Mouse (Mus musculus) cerebellum, adult 2 months (tissue): ENCODE measurements around the gene Alyref2. TPM values are rescaled to one million over a fixed set of nuclear protein-coding genes. Genes with fewer than 3 reads are reported as not detected.

Experiments
- DNase-seq, 2 experiments: peaks; one replicate each; pipeline ENCODE4 v3.0.0; 2021
- H3K27ac ChIP-seq: fragments of 200-500 bp; 2 replicates; pipeline ENCODE4 v1.5.1; 2012; ENCODE audit warnings: low read length, control low read depth, inconsistent platforms; ENCODE audit not compliant: insufficient read depth
- H3K27me3 ChIP-seq: fragments of 200-500 bp; 2 replicates; pipeline ENCODE4 v1.6.1; 2012; ENCODE audit warnings: inconsistent platforms, mild to moderate bottlenecking, low read length, moderate library complexity; ENCODE audit not compliant: control insufficient read depth, insufficient read depth
- H3K4me1 ChIP-seq: fragments of 200-500 bp; 2 replicates; pipeline ENCODE4 v1.6.1; 2011; ENCODE audit warnings: low read length; ENCODE audit not compliant: control insufficient read depth, insufficient read depth
- H3K4me3 ChIP-seq: fragments of 200-500 bp; replicated peaks from 2 replicates; pipeline ENCODE3; 2011; ENCODE audit warnings: mild to moderate bottlenecking, low read depth, low read length, control low read depth; ENCODE audit not compliant: insufficient read depth
- CTCF ChIP-seq: fragments of 200-500 bp; IDR thresholded peaks from 2 replicates; pipeline ENCODE4 v1.5.1; 2011; ENCODE audit warnings: low read depth, mild to moderate bottlenecking, control low read depth, low read length, moderate library complexity, borderline replicate concordance; ENCODE audit not compliant: insufficient read depth
- POLR2A ChIP-seq: fragments of 200-500 bp; IDR thresholded peaks from 2 replicates; pipeline ENCODE4 v1.6.1; 2011; ENCODE audit warnings: low read length, control low read depth, borderline replicate concordance; ENCODE audit not compliant: insufficient read depth
- WGBS: fragments of 180-500 bp; shearing (Covaris S2); methylation state at CpG from one replicate; pipeline ENCODE4 v1.1.7; 2018; 5-methylcytosine and 5-hydroxymethylcytosine counted together
- polyA plus RNA-seq: library from polyadenylated mRNA; depleted of rRNA; stranded (reverse); fragments of >200 nt; gene quantifications from 2 replicates; pipeline ENCODE4 v1.2.3, GENCODE M21; 2012; rRNA removed

The Alyref2 gene
- polyA plus RNA-seq, 1 experiment: 7.5 TPM

DNA sequence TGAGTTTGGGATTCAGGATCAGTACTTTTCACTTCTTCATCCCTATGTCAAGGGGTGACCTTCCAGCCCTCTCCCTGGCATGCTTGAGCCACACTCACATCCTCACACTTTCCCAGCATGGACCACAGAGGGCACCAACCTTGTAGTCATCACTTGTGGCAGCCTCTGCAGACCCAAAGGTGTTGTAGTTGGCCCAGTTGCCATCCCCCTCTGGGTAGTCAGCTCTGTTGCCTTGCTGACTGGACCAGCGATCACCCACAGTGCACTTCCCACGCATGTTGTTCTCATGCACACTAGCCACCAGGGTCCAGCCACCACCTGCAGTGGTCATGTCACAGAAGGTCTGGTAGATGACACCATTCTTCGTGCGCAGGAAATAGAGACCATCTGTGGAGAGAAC, 28.1 kb downstream of the Alyref2 start:
- 87% methylated on average over 4 of the region's 4 CpGs for whole genome bisulfite sequencing
- H3K27me3 ChIP-seq: no peaks in the 10 kb centered on the region
- no peak for TF ChIP-seq POLR2A
- no peak for TF ChIP-seq CTCF

DNA sequence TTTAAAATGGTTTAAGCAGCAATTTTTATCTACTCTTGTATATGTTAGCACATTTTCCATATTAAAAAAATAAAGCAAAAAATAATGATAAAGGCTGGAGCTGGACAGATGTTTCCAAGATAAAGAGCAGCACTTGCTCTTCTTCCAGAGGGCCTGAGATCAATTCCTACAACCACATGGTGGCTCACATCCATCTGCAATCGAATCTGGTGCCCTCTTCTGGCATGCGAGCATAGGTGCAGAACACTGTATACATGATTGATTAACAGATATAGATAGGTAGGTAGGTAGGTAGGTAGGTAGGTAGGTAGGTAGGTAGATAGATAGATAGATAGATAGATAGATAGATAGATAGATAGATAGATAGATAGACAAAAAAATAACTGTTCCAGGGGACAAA, 29.6 kb downstream of the Alyref2 start:
- H3K4me3 ChIP-seq: no peak overlapping the region
- no peak overlapping the region for H3K27ac ChIP-seq
- no peaks in the 10 kb centered on the region for H3K27me3 ChIP-seq
- DNase-seq: no peak
- TF ChIP-seq CTCF (no peak), POLR2A (no peak)
- 68% methylated on average over 2 of the region's 2 CpGs for WGBS
- no peaks in the 10 kb centered on the region for H3K4me1 ChIP-seq

More for the DNA sequence above, 28.1 kb downstream of the Alyref2 start:
- H3K4me3 ChIP-seq: no peak overlapping the region
- no peak for DNase-seq
- no peaks in the 10 kb centered on the region for H3K4me1 ChIP-seq
- no peak overlapping the region for H3K27ac ChIP-seq

DNA sequence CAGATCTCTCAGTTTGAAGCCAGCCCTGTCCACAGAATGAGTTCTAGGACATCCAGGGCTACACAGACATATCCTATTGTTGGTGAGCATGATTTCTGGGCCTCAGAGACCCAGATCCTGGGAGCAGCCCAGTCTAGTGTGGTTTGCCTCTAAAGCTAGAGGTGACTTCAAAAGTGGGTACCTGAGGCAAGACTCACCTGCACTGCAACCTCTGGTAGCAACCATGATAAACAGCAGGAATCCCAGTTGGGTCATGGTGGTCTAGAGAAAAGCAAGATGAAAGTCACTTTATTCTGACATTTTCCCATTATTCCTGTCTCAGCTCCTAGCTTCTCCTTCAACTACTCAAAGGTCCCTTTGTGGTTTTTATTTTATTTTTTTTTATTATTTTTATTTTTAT, 31.3 kb downstream of the Alyref2 start:
- DNase-seq: no peak
- Histone ChIP-seq H3K27me3 (no peaks in the 10 kb centered on the region), H3K4me3 (no peak overlapping the region), H3K27ac (no peak overlapping the region), H3K4me1 (no peaks in the 10 kb centered on the region)
- TF ChIP-seq POLR2A (no peak), CTCF (no peak)

DNA sequence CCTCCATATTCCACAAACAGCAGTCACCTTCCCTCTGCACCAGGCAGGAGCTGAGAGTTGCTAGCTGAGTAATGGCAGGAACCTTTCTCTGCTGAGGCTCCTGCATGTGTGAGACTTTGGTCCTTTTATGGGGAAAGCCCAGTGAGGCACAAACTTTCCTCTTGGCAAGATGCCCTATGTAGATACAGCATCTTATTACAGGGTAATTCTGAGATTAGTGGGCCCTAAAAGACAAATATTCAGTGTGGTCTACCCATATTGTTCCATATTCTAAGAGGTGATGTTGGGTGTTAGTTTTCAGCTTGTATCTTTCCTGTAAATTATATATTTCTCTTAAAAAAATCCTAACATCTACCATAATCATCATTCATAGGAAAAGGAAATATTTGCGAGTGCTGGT, 31.9 kb downstream of the Alyref2 start, which contains the start of gene Itln1:
Gene Itln1, minus strand, starts transcription at position 101 of the 400 bp plus-strand sequence.
- H3K4me1 ChIP-seq: no peaks in the 10 kb centered on the region
- H3K27me3 ChIP-seq: no peaks in the 10 kb centered on the region
- no peak within 1 kb of the TSS for H3K4me3 ChIP-seq
- 97% methylated on average over 1 of the region's 1 CpGs for WGBS
- DNase-seq: no peak
- no peak within 1 kb of the TSS for H3K27ac ChIP-seq
- no peak for TF ChIP-seq POLR2A
- TF ChIP-seq CTCF: no peak

DNA sequence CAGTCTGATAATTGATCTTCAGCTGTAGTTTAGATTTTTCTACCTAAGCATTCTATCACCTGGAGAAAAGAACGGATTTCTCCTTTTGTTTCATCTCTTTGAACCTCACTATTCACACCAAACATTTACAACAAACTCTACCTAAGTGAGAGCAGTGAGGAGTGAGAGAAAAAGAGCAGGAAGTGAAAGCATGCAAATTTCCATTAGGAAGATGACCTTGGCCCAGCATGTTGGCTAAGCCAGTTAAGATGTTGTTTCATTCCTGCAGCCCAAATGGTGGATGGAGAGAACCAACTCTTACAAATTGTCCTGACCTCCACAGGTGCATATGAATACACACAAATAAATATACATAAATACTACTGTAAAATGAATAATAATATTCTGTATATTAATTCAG, 37.4 kb downstream of the Alyref2 start:
- no peak for DNase-seq
- Histone ChIP-seq H3K27me3 (no peaks in the 10 kb centered on the region), H3K4me3 (no peak overlapping the region), H3K27ac (no peak overlapping the region), H3K4me1 (no peaks in the 10 kb centered on the region)
- TF ChIP-seq POLR2A: no peak
- no peak for TF ChIP-seq CTCF
- 82% methylated on average over 1 of the region's 1 CpGs for WGBS

DNA sequence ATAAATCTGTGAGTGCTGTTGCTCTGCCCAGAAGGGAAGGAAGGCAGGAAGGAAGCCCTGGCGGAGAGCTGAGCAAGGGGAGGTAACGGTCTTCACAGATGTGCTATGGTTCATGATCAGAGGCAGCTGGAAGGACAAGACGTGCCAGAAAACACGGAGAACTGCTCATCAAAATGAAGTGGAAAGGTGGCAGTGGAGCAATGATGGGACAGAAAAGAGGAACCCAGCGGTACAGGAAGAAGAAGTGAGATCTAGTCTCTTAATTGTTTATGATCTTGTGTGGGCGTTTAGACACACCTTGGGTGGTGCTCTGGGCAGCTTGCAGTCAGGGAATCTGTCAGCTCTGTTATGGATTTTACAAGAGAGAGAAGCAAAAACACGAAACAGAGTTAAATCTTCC, 48.0 kb downstream of the Alyref2 start:
- WGBS: 77% methylated on average over 7 of the region's 7 CpGs
- H3K27ac ChIP-seq: no peak overlapping the region
- no peak for DNase-seq
- H3K4me1 ChIP-seq: no peaks in the 10 kb centered on the region
- H3K4me3 ChIP-seq: no peak overlapping the region
- no peak for TF ChIP-seq POLR2A
- H3K27me3 ChIP-seq: no peaks in the 10 kb centered on the region

DNA sequence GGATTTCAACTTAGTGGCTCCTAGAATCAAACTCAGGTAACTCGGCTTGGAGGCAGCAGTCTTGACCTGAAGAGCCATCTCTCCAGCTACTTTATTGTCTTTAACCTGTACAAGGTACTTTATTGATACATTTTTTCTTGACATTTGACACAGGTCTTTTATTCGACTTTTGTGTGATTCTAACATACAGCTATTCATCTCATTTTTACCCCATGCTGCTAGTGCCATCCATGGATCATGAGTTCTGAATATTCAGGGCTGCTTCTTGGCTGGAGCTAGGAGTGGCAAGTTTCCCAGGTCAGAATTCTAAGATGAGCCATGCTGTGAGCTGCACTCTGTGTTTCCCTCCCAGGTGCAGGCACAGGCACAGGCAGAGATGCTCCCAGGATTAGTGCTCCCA, 49.0 kb downstream of the Alyref2 start:
- H3K4me3 ChIP-seq: no peak overlapping the region
- DNase-seq: no peak
- H3K27ac ChIP-seq: no peak overlapping the region
- WGBS: 42% methylated on average over 2 of the region's 2 CpGs
- no peaks in the 10 kb centered on the region for H3K4me1 ChIP-seq
- TF ChIP-seq POLR2A: no peak
- TF ChIP-seq CTCF: no peak
- H3K27me3 ChIP-seq: no peaks in the 10 kb centered on the region

DNA sequence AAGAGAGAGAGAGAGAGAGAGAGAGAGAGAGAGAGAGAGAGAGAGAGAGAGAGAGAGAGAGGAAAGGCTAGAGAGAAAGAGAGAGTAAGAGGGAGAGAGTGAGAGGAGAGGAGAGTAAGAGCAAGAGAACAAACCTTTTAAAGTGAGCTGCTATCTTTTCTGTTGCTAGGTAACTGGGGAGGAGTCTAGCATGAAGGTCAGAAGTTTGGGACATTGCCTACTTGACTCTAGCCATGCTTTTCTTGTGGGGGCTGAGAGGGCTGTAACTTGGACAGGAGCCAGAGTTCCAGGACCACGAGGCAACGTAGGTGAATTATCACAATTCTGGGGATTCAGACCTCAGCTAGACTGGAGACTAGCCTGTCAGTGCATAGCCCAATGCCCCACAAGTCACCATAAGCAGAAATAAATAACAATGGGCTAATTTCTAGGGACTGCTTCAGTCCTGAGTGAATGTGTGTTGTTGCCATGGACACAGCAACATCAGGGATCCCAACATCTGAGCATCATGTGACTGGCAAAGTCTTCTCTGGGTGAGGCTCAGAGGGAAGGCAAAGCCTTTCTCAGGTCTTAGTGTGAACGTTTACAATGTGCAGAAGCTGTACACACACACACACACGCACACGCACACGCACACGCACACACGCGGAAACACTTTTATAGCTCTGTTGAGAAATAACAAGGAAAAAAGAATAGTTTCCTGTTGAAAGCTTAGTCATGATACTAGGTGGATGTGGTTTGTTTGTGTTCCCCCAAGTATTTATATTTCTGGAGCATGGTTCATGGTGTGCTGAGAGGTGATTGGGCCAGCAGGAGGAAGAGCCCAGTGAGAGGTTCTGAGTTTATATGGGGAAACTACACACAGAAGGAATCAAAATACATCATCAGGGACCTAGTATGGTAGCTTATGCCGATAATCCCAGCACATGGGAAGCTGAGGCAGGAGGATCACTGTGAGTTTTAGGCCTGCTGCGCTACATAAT, 50.4 kb downstream of the Alyref2 start:
- Histone ChIP-seq H3K4me3 (no peak overlapping the region), H3K27ac (no peak overlapping the region), H3K27me3 (no peaks in the 10 kb centered on the region), H3K4me1 (no peaks in the 10 kb centered on the region)
- DNase-seq: no peak
- WGBS: 72% methylated on average over 11 of the region's 11 CpGs
- no peak for TF ChIP-seq POLR2A
- TF ChIP-seq CTCF: no peak

Other genes starting within 250 kb of the Alyref2 start
- gene B4galt3, start 233.2 kb upstream of the Alyref2 start, polyA plus RNA-seq: 69.6 and 72.2 TPM in 2 replicates
- gene Ppox, start 222.3 kb upstream of the Alyref2 start, polyA plus RNA-seq: 76.9 and 81.2 TPM in 2 replicates
- gene Usp21, start 215.5 kb upstream of the Alyref2 start, polyA plus RNA-seq: 76.6 and 77.5 TPM in 2 replicates
- 96.4 and 109 TPM in 2 replicates for gene Ufc1, start 208.5 kb upstream of the Alyref2 start, polyA plus RNA-seq
- gene Dedd, start 174.3 kb upstream of the Alyref2 start, polyA plus RNA-seq: 54.4 and 56.4 TPM in 2 replicates
- gene Nit1, start 157.8 kb upstream of the Alyref2 start, polyA plus RNA-seq: 68.2 TPM in 2 replicates
- 129 and 135 TPM in 2 replicates for gene Pfdn2, start 157.8 kb upstream of the Alyref2 start, polyA plus RNA-seq
- 7.9 and 8.2 TPM in 2 replicates for gene Klhdc9, start 142.7 kb upstream of the Alyref2 start, polyA plus RNA-seq
- gene Nectin4, start 133.4 kb upstream of the Alyref2 start, polyA plus RNA-seq: 11.9 and 12.5 TPM in 2 replicates
- gene Arhgap30, start 114.5 kb upstream of the Alyref2 start, polyA plus RNA-seq: 0.65 and 0.68 TPM in 2 replicates
- 98.7 and 107 TPM in 2 replicates for gene Usf1, start 92.2 kb upstream of the Alyref2 start, polyA plus RNA-seq
- gene Tstd1, start 84.6 kb upstream of the Alyref2 start, polyA plus RNA-seq: 2.2 and 3.2 TPM in 2 replicates
- 8.7 and 10.1 TPM in 2 replicates for gene F11r, start 65.9 kb upstream of the Alyref2 start, polyA plus RNA-seq
- not detected in 2 replicates for gene Itln1, start 31.8 kb downstream of the Alyref2 start, polyA plus RNA-seq
- 0.05 TPM in 1 of 2 replicates, not detected in the other for gene Cd244a, start 55.7 kb downstream of the Alyref2 start, polyA plus RNA-seq
- 0.14 and 0.16 TPM in 2 replicates for gene Ly9, start 103.9 kb downstream of the Alyref2 start, polyA plus RNA-seq
- 0.03 and 0.08 TPM in 2 replicates for gene Slamf7, start 149.6 kb downstream of the Alyref2 start, polyA plus RNA-seq
- gene Cd48, start 178.5 kb downstream of the Alyref2 start, polyA plus RNA-seq: 0.55 and 0.69 TPM in 2 replicates